Comparison of ENCODE assay signal across 8 mouse cellular contexts in genomic region chr8:70776496-70777444, GRCm38 (mm10). TPM values are rescaled to one million over a fixed set of nuclear protein-coding genes. Genes with fewer than 3 reads are reported as not detected.
DNase-seq lines count a peak whose midpoint lies in the region; ATAC-seq lines count a peak whose summit lies in the region.

Gene Pik3r2, minus strand, starts transcription at chr8:70776713.

- H3K9ac ChIP-seq in hindbrain, embryonic 15.5 days = peak within 1 kb of the TSS; percentile 95

- peaks cover 53% of the 10 kb centered on the region for H3K4me1 ChIP-seq in hindbrain, embryonic 15.5 days (replicated peaks)

- peak; percentile 96 for DNase-seq in R1 (ENCODE audit: low read depth, low spot score)
- peak; percentile 99 for DNase-seq in cerebellum, postnatal 25 days
- peak; percentile 97 to 99 for DNase-seq in frontal cortex, postnatal 36 days (ENCODE audit: low spot score in 2 of 2)
- peak; percentile 97 for DNase-seq in left cerebral cortex, adult 11 months (ENCODE audit: low spot score)
- DNase-seq in lung, postnatal 4 days = peak; percentile 98
- DNase-seq in retina, postnatal 7 days (ENCODE audit: low read depth, low spot score) = peak; percentile 98
- DNase-seq in urinary bladder, adult 2 months (ENCODE audit: low spot score) = peak; percentile 98

- no peaks in the 10 kb centered on the region for H3K27me3 ChIP-seq in hindbrain, embryonic 15.5 days

- peaks cover 21% of the 10 kb centered on the region for H3K36me3 ChIP-seq in hindbrain, embryonic 15.5 days

- ATAC-seq in hindbrain, embryonic 15.5 days (ENCODE audit: low FRiP score, low read depth) = peak; percentile 92

- WGBS in hindbrain, embryonic 15.5 days = under 1% methylated on average over 94 of the region's 94 CpGs

- H3K4me3 ChIP-seq in hindbrain, embryonic 15.5 days = peak within 1 kb of the TSS; percentile 82

- no peaks in the 10 kb centered on the region for H3K9me3 ChIP-seq in hindbrain, embryonic 15.5 days

- peak within 1 kb of the TSS; percentile 89 for H3K4me2 ChIP-seq in hindbrain, embryonic 15.5 days

- peak within 1 kb of the TSS; percentile 94 for H3K27ac ChIP-seq in hindbrain, embryonic 15.5 days (replicated peaks)

RNA-seq across cellular contexts. Expression of gene Pik3r2, which starts in this region (rescaled TPM):
- 104 and 113 TPM in 2 replicates for polyA plus RNA-seq in hindbrain, embryonic 15.5 days (2015; fragmentation: Nextera tagmentation; extraction: Ambion mirVana)
- polyA plus RNA-seq in urinary bladder, adult 2 months (2012; rRNA removed) = 57.3 and 66.0 TPM in 2 replicates

Comparison
In these comparisons a context has a peak if more than half of its experiments do, and no peak if none do; other contexts are left out.
1. Peak in every context shown above with its lines: DNase-seq, ATAC-seq, H3K4me3 ChIP-seq and H3K27ac ChIP-seq.